Mouse (Mus musculus) ES-E14 (cell line): ENCODE measurements around the gene Rad51b.

Experiments
- HCFC1 ChIP-seq: IDR thresholded peaks from 2 replicates; pipeline ENCODE4 v1.6.1; 2012; ENCODE audit warnings: low read length, inconsistent platforms, borderline replicate concordance; ENCODE audit not compliant: insufficient read depth
- ZC3H11A ChIP-seq: IDR thresholded peaks from 2 replicates; pipeline ENCODE4 v1.6.1; 2012; ENCODE audit warnings: low read depth, mild to moderate bottlenecking, inconsistent platforms, low read length, borderline replicate concordance
- ZNF384 ChIP-seq: IDR thresholded peaks from 2 replicates; pipeline ENCODE4 v1.6.1; 2012; ENCODE audit warnings: low read depth, low read length, inconsistent platforms

- no peak for TF ChIP-seq ZNF384
- no peak for TF ChIP-seq ZC3H11A
- TF ChIP-seq HCFC1: no peak
Observed at GRCm38 (mm10) chr12:79306013-79306412, 8.9 kb downstream of the Rad51b start.
